Mouse (Mus musculus): ENCODE measurements around the gene Stkld1. TPM values are rescaled to one million over a fixed set of nuclear protein-coding genes. Genes with fewer than 3 reads are reported as not detected.

The Stkld1 gene
- polyA plus RNA-seq, 1 experiment from 2014 or later: 0.06 TPM

DNA sequence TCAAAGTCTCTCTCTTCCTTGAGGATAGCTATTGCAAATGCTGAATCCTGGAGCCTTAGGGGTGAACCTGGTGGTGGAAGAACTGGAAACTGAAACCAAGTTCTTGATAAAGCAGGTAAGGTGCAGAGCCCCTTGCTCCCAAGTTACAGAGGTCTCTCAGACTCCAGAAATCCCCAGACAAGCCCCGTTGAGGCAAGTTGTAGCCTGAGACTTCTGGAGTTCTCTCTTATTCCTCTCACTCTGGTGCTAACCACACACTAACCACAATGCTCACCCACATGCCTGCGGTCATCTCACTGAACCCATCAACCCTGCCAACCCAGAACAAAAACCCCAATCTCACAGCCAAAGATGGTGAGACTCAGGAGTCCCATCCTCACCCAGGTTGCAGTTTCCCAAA is 1.4 kb downstream of the Stkld1 start:
- in situ Hi-C loops (cut with MboI; ENCODE audit: low pct_unique_long_range_greater_than_20kb): no loop called here
- CTCF ChIA-PET: no interaction called here

DNA sequence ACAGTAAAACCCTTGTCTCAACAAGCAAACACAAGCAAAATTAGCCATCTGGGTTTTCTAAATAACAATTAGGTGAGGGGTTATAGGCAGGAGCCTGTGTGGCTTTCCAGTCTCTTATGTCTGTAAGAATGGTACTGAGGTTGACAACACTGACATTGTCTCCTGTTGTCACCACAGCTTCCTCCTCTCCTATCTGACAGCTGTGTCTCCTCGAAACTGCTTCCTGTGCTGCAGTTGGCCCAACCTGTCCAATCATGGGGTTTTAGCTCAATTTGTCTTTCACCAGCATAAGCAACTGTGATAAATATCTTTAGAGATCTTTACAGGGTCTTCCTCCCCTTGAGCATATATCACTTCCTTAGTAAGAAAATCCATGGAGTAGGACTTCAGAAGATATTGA is 2.6 kb downstream of the Stkld1 start:
- ChIA-PET POLR2A (no interaction called here), CTCF (no interaction called here)
- H3K27me3 ChIP-seq: no peaks in the 10 kb centered on the region
- no peak for TF ChIP-seq CTCF (IDR thresholded peaks at IDR 0.05)
- ATAC-seq (no peak), DNase-seq (ENCODE audit: low read depth, low spot score) (no peak)
- in situ Hi-C loops (cut with MboI; ENCODE audit: low pct_unique_long_range_greater_than_20kb): no loop called here

More for the DNA sequence above, 1.4 kb downstream of the Stkld1 start:
- no peaks in the 10 kb centered on the region for H3K27me3 ChIP-seq
- ATAC-seq: no peak
- no peak for DNase-seq (ENCODE audit: low read depth, low spot score)
- no peak for TF ChIP-seq CTCF (IDR thresholded peaks at IDR 0.05)
- POLR2A ChIA-PET: interaction anchor here (0.7 kb wide), 1 partner anchor 162 kb away, joined by 3 read pairs; no protein-coding TSS in a partner anchor

DNA sequence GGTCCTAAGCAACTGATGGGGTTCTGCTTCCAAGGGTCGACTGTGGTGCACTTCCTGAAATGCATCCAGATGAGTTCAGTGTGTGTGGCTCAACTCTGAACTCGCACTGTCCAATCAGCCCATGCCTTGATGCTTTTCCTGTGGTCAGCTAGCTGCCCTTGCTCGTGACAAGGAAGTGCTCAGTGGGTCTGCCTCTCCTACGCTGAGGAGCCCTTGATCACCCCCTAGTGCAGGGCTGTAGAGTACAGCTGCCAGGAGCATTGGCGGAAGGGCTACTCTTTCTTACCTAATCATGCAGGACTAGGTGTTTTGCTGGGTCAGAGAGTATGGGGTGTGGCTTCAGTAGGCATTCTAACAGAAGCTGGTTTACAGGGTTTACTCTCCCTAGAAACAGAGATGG is 7.7 kb downstream of the Stkld1 start:
- no peak for DNase-seq (ENCODE audit: low read depth, low spot score)
- POLR2A ChIA-PET: no interaction called here
- CTCF ChIA-PET: no interaction called here
- no peak for ATAC-seq
- in situ Hi-C loops (cut with MboI; ENCODE audit: low pct_unique_long_range_greater_than_20kb): no loop called here
- peaks cover 4% of the 10 kb centered on the region for H3K27me3 ChIP-seq
- no peak for TF ChIP-seq CTCF (IDR thresholded peaks at IDR 0.05)

DNA sequence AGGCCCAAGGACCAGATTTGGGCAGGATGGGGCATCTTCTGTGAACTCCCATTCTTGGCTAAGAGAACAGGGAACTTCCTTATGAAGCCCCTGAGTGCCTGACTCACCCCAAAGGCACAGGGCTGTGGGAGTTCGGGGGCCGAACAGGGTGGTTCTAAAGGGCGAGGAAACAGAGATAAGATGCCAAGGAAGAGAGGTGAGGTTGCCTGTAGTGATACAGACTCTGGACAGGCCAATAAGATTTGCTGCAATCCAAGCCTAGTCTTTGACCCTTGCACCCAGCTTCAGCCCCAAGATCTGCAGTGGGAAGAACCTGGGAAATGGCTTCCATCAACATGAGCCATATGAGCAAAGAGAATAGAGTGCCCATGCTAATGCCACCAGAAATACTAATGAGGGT is 9.4 kb downstream of the Stkld1 start:
- ATAC-seq: no peak
- in situ Hi-C loops (cut with MboI; ENCODE audit: low pct_unique_long_range_greater_than_20kb): no loop called here
- ChIA-PET CTCF (interaction anchor here (1.2 kb wide), 1 partner anchor 9 kb away, joined by 4 read pairs; no protein-coding TSS in a partner anchor), POLR2A (no interaction called here)
- no peak for TF ChIP-seq CTCF (IDR thresholded peaks at IDR 0.05)
- DNase-seq (ENCODE audit: low read depth, low spot score): no peak
- H3K27me3 ChIP-seq: peaks cover 4% of the 10 kb centered on the region

DNA sequence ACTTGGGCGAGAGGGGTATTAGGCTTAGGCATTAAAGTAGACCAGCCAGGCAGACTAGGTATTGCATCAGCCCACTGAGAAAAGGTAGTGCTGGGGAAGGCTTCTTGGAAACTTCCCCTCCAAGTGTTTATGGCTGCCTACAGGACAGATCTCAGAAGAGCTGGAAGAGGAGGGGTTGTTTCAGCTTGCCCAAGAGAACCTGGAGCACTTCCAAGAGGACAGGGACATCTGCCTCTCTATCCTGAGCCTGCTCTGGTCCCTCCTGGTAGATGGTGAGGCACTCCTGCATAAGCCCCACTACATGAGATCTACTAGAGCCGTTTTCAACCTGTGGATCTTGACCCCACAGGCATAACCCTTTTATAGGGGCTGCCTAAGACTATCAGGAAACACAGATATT is 16.6 kb downstream of the Stkld1 start:
- no peak for TF ChIP-seq CTCF (IDR thresholded peaks at IDR 0.05)
- ATAC-seq: no peak
- no peaks in the 10 kb centered on the region for H3K27me3 ChIP-seq
- CTCF ChIA-PET: no interaction called here
- POLR2A ChIA-PET: no interaction called here
- in situ Hi-C loops (cut with MboI; ENCODE audit: low pct_unique_long_range_greater_than_20kb): no loop called here
- DNase-seq (ENCODE audit: low read depth, low spot score): no peak

DNA sequence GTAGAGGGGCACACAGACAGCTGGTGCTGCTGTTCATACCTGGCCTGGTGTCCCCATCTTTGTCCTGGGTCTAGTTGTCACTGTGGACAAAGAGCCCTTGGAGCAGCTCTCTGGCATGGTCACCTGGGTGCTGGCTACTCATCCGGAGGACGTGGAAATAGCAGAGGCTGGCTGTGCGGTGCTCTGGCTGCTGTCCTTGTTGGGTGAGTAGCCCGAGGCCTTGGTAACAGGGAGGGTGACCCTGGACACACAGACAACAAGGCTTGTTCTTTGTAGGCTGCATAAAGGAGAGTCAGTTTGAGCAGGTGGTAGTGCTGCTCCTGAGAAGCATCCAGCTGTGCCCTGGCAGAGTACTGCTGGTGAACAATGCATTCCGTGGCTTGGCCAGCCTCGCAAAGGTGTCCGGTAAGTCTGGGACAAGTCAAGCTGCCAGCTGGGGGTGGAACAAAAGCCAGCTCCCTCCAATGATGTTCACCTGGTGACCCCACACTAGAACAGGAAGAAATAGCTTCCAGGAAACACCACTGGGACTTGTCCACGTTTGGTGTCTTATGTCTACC is 17.6 kb downstream of the Stkld1 start:
- in situ Hi-C loops (cut with MboI; ENCODE audit: low pct_unique_long_range_greater_than_20kb): no loop called here
- CTCF ChIA-PET: interaction anchor here (1.3 kb wide), 1 partner anchor 9 kb away, joined by 4 read pairs; no protein-coding TSS in a partner anchor
- TF ChIP-seq CTCF (IDR thresholded peaks at IDR 0.05): no peak
- H3K27me3 ChIP-seq: no peaks in the 10 kb centered on the region
- POLR2A ChIA-PET: interaction anchor here (1.5 kb wide), 1 partner anchor 12 kb away, joined by 4 read pairs; the partner anchor contains the start of gene Rexo4
- ATAC-seq: no peak
- no peak for DNase-seq (ENCODE audit: low read depth, low spot score)

DNA sequence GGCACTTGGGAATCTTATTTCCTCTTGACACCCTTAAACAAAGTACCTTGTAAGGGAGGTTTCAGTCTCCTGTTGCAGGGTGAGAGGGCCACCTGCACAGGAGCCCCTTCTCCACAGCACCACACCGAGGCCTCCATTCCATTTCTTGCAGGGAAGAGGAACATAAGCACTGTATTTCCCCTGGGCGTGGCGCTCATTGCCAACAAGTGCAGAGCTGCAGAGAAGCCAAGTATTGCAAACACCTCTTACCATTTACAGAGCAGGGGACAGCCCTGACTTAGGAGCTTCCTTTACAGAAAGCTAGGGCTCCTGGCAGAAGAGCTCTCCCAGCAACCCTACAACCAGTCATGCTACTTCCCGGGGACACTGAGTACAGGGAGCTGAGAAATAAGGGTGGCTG is 18.3 kb downstream of the Stkld1 start:
- in situ Hi-C loops (cut with MboI; ENCODE audit: low pct_unique_long_range_greater_than_20kb): no loop called here

DNA sequence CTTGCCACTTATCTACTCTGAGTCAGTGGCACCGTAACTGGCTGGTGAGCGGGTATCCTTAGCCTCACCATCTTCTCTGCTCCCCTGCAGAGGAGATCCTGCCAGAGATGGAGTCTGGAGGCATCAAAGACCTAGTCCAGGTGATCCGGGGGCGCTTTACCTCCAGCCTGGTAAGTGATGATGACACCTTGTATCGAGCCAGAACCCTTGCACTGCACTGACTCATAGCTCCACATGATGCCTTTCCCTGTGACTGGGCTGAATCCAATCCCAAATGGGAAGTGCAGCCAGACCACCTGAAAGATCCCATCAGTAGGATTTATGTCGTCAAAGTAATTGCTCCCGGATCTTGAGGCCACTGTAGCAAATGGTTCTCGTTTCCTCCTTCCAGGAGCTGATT is 19.0 kb downstream of the Stkld1 start:
- ChIA-PET POLR2A (no interaction called here), CTCF (interaction anchor here (1.2 to 1.6 kb wide), 3 partner anchors 9 to 14 kb away, joined by 3 to 4 read pairs (median 3); no protein-coding TSS in a partner anchor)
- ATAC-seq (no peak), DNase-seq (ENCODE audit: low read depth, low spot score) (no peak)
- no peaks in the 10 kb centered on the region for H3K27me3 ChIP-seq
- no peak for TF ChIP-seq CTCF (IDR thresholded peaks at IDR 0.05)
- in situ Hi-C loops (cut with MboI; ENCODE audit: low pct_unique_long_range_greater_than_20kb): no loop called here

More for the DNA sequence above, 18.3 kb downstream of the Stkld1 start:
- TF ChIP-seq CTCF (IDR thresholded peaks at IDR 0.05): no peak
- no peaks in the 10 kb centered on the region for H3K27me3 ChIP-seq
- ChIA-PET CTCF (interaction anchor here (1.2 to 1.3 kb wide), 2 partner anchors 8 to 9 kb away, joined by 3 to 4 read pairs; no protein-coding TSS in a partner anchor), POLR2A (interaction anchor here (1.5 kb wide), 1 partner anchor 12 kb away, joined by 4 read pairs; the partner anchor contains the start of gene Rexo4)
- no peak for ATAC-seq
- no peak for DNase-seq (ENCODE audit: low read depth, low spot score)

DNA sequence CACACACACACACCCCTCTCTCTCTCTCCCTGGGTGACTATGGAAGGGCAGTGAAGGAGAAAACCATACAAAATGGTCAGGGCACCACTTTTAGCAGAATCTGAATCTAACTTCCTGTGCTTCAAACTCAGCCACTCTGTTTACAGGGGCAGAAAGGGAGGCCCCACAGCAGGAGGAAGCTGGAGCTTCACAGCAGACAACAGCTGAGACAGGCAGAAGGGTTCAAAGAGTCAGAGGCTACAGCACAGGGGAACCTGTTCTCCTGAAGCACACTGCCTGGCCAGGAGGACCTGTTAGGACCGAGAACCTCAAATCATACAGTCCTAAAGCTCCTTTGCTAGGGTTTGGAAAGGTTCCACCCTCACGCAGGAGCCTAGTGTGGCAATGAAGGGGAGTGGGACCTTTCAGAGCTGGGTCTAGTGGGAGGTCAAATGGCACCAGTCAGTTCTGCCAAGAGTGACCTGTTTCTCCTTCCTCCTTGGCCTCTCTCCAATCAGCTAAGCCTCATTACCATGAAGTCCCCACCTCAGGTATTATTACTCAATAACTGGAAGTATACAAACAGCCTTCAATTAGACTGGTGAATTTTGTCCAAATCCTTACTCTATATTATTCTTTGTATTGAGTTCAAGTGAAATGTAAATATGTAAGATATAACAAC is 21.0 kb downstream of the Stkld1 start:
- ChIA-PET POLR2A (no interaction called here), CTCF (no interaction called here)
- in situ Hi-C loops (cut with MboI; ENCODE audit: low pct_unique_long_range_greater_than_20kb): no loop called here
- TF ChIP-seq CTCF (IDR thresholded peaks at IDR 0.05): no peak
- no peaks in the 10 kb centered on the region for H3K27me3 ChIP-seq
- no peak for DNase-seq (ENCODE audit: low read depth, low spot score)
- no peak for ATAC-seq

DNA sequence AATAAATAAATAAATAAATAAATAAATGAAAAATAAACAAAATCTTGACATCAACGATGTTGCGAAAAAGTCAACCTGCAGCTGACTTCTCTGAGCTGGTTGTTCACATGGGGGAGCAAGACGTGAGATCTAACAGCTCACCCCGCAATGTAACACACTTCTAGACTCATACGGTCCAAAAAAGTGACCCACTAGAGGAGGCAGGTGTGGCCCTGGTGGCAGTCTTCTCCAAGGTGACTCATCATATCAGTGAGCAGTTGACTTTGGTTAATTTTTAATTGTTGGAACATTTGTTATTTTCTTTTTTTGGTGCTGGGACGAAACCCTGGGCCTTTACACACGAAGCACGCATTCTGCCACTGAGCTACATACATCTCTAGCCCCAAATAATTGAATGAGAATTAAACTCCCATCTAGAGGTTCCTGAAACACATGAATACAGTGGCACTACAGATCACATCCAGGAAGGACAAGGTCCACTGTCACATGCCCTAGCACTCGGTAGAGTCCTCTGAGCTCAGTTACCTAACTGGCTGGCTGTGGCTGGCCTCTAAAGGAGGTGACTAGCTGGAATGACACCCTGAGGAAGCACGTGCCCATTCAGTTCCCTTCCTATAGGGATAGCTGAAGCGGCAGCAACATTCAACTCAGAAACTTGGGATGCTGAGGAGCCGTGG is 23.1 kb downstream of the Stkld1 start:
- ChIA-PET POLR2A (interaction anchor here (0.8 kb wide), 1 partner anchor 17 kb away, joined by 3 read pairs; the partner anchor contains the start of gene Adamts13), CTCF (interaction anchor here (1.0 to 1.8 kb wide), 4 partner anchors 8 to 280 kb away, joined by 3 to 6 read pairs (median 4); no protein-coding TSS in a partner anchor)
- in situ Hi-C loops (cut with MboI; ENCODE audit: low pct_unique_long_range_greater_than_20kb): no loop called here
- TF ChIP-seq CTCF (IDR thresholded peaks at IDR 0.05): no peak
- ATAC-seq: no peak
- H3K27me3 ChIP-seq: no peaks in the 10 kb centered on the region
- DNase-seq (ENCODE audit: low read depth, low spot score): no peak

DNA sequence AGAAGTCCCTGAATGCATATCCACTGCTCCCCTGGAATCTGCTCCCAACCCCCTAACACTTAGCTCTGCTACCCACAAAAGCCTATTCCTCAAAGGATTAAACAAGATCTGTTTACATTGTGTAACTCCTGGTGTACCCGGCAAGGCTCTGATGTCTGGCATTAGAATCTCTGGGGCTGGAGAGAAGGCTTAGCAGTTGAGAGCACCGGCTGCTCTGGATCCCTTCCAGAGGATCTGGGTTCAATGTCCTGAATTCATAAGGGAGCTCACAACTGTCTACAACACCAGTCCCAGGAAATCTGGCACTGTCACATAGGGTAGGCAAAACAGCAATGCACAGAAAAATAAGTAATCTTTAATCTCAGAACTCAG is 23.6 kb downstream of the Stkld1 start:
- ChIA-PET CTCF (interaction anchor here (1.0 to 1.8 kb wide), 5 partner anchors 9 to 279 kb away, joined by 3 to 6 read pairs (median 4); no protein-coding TSS in a partner anchor), POLR2A (interaction anchor here (0.8 to 2.0 kb wide), 2 partner anchors 9 to 16 kb away, joined by 3 to 4 read pairs; partner anchors contain the start of gene Adamts13)
- no peak for ATAC-seq
- in situ Hi-C loops (cut with MboI; ENCODE audit: low pct_unique_long_range_greater_than_20kb): no loop called here
- H3K27me3 ChIP-seq: no peaks in the 10 kb centered on the region
- no peak for DNase-seq (ENCODE audit: low read depth, low spot score)
- TF ChIP-seq CTCF (IDR thresholded peaks at IDR 0.05): no peak

Data from Patski (cell line).